Mouse (Mus musculus) liver, adult 2 months (tissue): Measurements from ENCODE around the gene G6pc. TPM values are rescaled to one million over a fixed set of nuclear protein-coding genes. Genes with fewer than 3 reads are reported as not detected.

Experiments
- DNase-seq: peaks from one replicate; pipeline ENCODE4 v3.0.0-alpha.2; 2011; ENCODE audit warnings: low read depth, low spot score; ENCODE audit errors: extremely low read depth
- H3K27ac ChIP-seq: fragments of 200-500 bp; replicated peaks from 2 replicates; pipeline ENCODE4 v1.5.1; 2012; ENCODE audit warnings: low read depth, mild to moderate bottlenecking, control low read depth, inconsistent platforms, low read length; ENCODE audit not compliant: insufficient read depth
- H3K27me3 ChIP-seq: fragments of 200-500 bp; 2 replicates; pipeline ENCODE4 v1.6.1; 2012; ENCODE audit warnings: mild to moderate bottlenecking, moderate library complexity, low read length, inconsistent platforms; ENCODE audit not compliant: control insufficient read depth, insufficient read depth
- H3K36me3 ChIP-seq: fragments of 200-500 bp; 2 replicates; pipeline ENCODE4 v1.6.1; 2012; ENCODE audit warnings: low read length, inconsistent platforms; ENCODE audit not compliant: control insufficient read depth, insufficient read depth
- H3K4me1 ChIP-seq: fragments of 200-500 bp; 2 replicates; pipeline ENCODE4 v1.6.1; 2011; ENCODE audit warnings: low read length; ENCODE audit not compliant: control insufficient read depth, insufficient read depth
- H3K4me3 ChIP-seq: fragments of 200-500 bp; 2 replicates; pipeline ENCODE4 v1.5.1; 2011; ENCODE audit warnings: low read depth, mild to moderate bottlenecking, control low read depth, low read length, moderate library complexity; ENCODE audit not compliant: insufficient read depth
- H3K79me2 ChIP-seq: fragments of 200-500 bp; 2 replicates; pipeline ENCODE4 v1.6.1; 2012; ENCODE audit warnings: inconsistent platforms, mild to moderate bottlenecking, low read length, moderate library complexity; ENCODE audit not compliant: control insufficient read depth, insufficient read depth
- H3K9ac ChIP-seq: fragments of 200-500 bp; 2 replicates; pipeline ENCODE4 v1.6.1; 2012; ENCODE audit warnings: low read depth, mild to moderate bottlenecking, control low read depth, inconsistent platforms, low read length
- CTCF ChIP-seq: fragments of 200-500 bp; IDR thresholded peaks from 2 replicates; pipeline ENCODE4 v1.5.1; 2011; ENCODE audit warnings: low read depth, low read length, control low read depth
- POLR2A ChIP-seq: fragments of 200-500 bp; IDR thresholded peaks from 2 replicates; pipeline ENCODE4 v1.6.1; 2011; ENCODE audit warnings: low read length, control low read depth; ENCODE audit not compliant: insufficient read depth; ENCODE audit errors: extremely low read depth
- WGBS: fragments of 180-500 bp; shearing (Covaris S2); methylation state at CpG from one replicate; pipeline ENCODE4 v1.1.7; 2018; 5-methylcytosine and 5-hydroxymethylcytosine counted together
- polyA plus RNA-seq: library from polyadenylated mRNA; depleted of rRNA; stranded (reverse); fragments of >200 nt; gene quantifications from 2 replicates; pipeline ENCODE4 v1.2.3, GENCODE M21; 2012
- total RNA-seq: library from RNA; depleted of rRNA; stranded (reverse); fragments of >200 nt; gene quantifications from 2 replicates; pipeline ENCODE4 v1.2.3, GENCODE M21; 2014

G6pc gene
- total and polyA plus RNA-seq, 2 experiments = 115 to 121 TPM

GRCm38 (mm10) chr11:101335685-101336084 lies 31.7 kb upstream of the G6pc start:
- DNase-seq = no peak
- no peaks in the 10 kb centered on the region for H3K36me3 ChIP-seq
- peaks cover 1% of the 10 kb centered on the region; the same call in 1 of the 2 replicates for H3K4me1 ChIP-seq
- no peak overlapping the region for H3K27ac ChIP-seq
- TF ChIP-seq CTCF = peak; percentile 72
- no peak for TF ChIP-seq POLR2A
- WGBS = 77% methylated on average over 9 of the region's 9 CpGs
- no peaks in the 10 kb centered on the region for H3K79me2 ChIP-seq
- H3K4me3 ChIP-seq = no peak overlapping the region
- H3K9ac ChIP-seq = no peak overlapping the region
- H3K27me3 ChIP-seq = no peaks in the 10 kb centered on the region

GRCm38 (mm10) chr11:101338123-101338760 lies 29.1 kb upstream of the G6pc start:
- TF ChIP-seq POLR2A = no peak
- TF ChIP-seq CTCF = no peak
- H3K27ac ChIP-seq = no peak overlapping the region
- peaks cover 1% of the 10 kb centered on the region; the same call in 1 of the 2 replicates for H3K4me1 ChIP-seq
- H3K36me3 ChIP-seq = no peaks in the 10 kb centered on the region
- no peak overlapping the region for H3K4me3 ChIP-seq
- no peak overlapping the region for H3K9ac ChIP-seq
- no peak for DNase-seq
- H3K27me3 ChIP-seq = no peaks in the 10 kb centered on the region
- H3K79me2 ChIP-seq = no peaks in the 10 kb centered on the region
- WGBS = 18% methylated on average over 9 of the region's 9 CpGs

GRCm38 (mm10) chr11:101347083-101347775 lies 20.1 kb upstream of the G6pc start:
- no peaks in the 10 kb centered on the region for H3K36me3 ChIP-seq
- TF ChIP-seq POLR2A = no peak
- 0 out of 2 replicates have a peak, but pooled peaks have one; percentile 27 for TF ChIP-seq CTCF
- no peak overlapping the region for H3K9ac ChIP-seq
- peaks cover 12% of the 10 kb centered on the region; the same call in 1 of the 2 replicates for H3K4me1 ChIP-seq
- no peak overlapping the region for H3K4me3 ChIP-seq
- H3K27ac ChIP-seq = no peak overlapping the region
- DNase-seq = no peak
- no peaks in the 10 kb centered on the region for H3K79me2 ChIP-seq
- no peaks in the 10 kb centered on the region for H3K27me3 ChIP-seq
- WGBS = 83% methylated on average over 10 of the region's 10 CpGs

GRCm38 (mm10) chr11:101348774-101349173 lies 18.6 kb upstream of the G6pc start:
- H3K27ac ChIP-seq = no peak overlapping the region
- TF ChIP-seq POLR2A (no peak), CTCF (no peak)
- 83% methylated on average over 7 of the region's 7 CpGs for WGBS

GRCm38 (mm10) chr11:101349216-101349615 lies 18.1 kb upstream of the G6pc start:
- H3K27ac ChIP-seq = no peak overlapping the region
- H3K4me3 ChIP-seq = no peak overlapping the region
- DNase-seq = no peak
- peaks cover 28% of the 10 kb centered on the region for H3K4me1 ChIP-seq
- no peaks in the 10 kb centered on the region for H3K36me3 ChIP-seq
- H3K9ac ChIP-seq = no peak overlapping the region
- TF ChIP-seq POLR2A (no peak), CTCF (no peak)
- WGBS = 89% methylated on average over 3 of the region's 3 CpGs
- H3K27me3 ChIP-seq = no peaks in the 10 kb centered on the region
- H3K79me2 ChIP-seq = no peaks in the 10 kb centered on the region

More at GRCm38 (mm10) chr11:101348774-101349173, 18.6 kb upstream of the G6pc start:
- Histone ChIP-seq H3K79me2 (no peaks in the 10 kb centered on the region), H3K4me3 (no peak overlapping the region), H3K9ac (no peak overlapping the region), H3K36me3 (no peaks in the 10 kb centered on the region), H3K27me3 (no peaks in the 10 kb centered on the region), H3K4me1 (peaks cover 24% of the 10 kb centered on the region)
- no peak for DNase-seq
